Mouse (Mus musculus) layer of hippocampus, adult 6 months (tissue): ENCODE data around the gene Gm21764. TPM values are rescaled to one million over a fixed set of nuclear protein-coding genes. Genes with fewer than 3 reads are reported as not detected.

ENCODE experiments used
- long read RNA-seq, 2 experiments: library from polyadenylated mRNA; unstranded; transcript quantifications; one replicate each; pipeline ENCODE4 v2.0.0; 2019 to 2020
- polyA plus RNA-seq: library from polyadenylated mRNA; unstranded; fragments of <200 nt; fragmentation: Nextera tagmentation; gene quantifications from 2 replicates; pipeline ENCODE4 v1.2.3, GENCODE M21; 2021

Gene Gm21764
- not detected in 2 replicates for polyA plus RNA-seq
- long read RNA-seq, experiment 1, result 0 reads
- long read RNA-seq, experiment 2, result 0 reads

DNA sequence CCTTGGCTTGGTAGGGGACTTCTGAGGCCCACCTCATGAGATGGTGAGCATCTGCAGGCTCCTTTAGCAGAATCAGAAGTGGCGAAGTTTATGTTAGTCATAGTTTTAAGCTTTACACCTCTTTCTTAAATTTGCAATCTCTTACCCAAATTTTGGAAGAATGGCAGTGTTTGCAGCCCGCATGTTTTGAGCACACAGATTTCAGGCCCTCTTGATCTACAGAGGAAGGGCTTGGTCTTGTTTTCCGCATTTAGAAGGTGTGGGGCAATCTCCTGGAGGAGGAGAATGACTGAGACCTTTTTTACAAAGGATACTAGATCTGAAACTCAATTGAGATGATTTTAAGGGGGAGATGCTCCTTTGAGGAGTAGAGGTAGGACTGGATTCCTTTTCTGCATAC, at the start of gene Gm21764:
TSS of gene Gm21764 (minus strand) at position 101 of the 400 bp plus-strand sequence.

DNA sequence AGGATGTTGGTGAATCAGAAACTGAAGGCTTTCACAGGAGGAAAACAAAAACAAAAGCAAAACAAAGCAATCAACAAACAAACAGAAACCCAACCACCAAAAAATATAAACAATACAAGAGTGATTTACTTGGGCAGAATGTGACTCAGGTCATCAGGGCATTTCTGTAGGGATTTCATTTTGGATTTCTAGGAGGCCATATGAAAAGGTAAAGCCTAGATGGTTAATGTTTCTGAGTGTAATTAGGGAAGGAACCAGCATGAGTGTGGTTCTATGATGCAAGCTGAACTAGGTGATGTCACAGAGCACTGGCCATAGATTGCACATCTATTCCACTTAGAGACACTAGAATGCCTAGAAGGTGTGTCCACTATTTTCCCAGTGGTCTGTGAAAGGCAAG, 27.2 kb upstream of the Gm21764 start, which contains the start of gene Ssty1:
TSS of gene Ssty1 (plus strand) at position 301 of the 400 bp plus-strand sequence.

Other genes with a start within 250 kb of the Gm21764 start
- gene Gm21904, start 215.5 kb downstream of the Gm21764 start, polyA plus RNA-seq, result not detected in 2 replicates
- gene Gm20772, start 187.1 kb downstream of the Gm21764 start, polyA plus RNA-seq, result not detected in 2 replicates
- gene Gm20831, start 187.1 kb downstream of the Gm21764 start, polyA plus RNA-seq, result not detected in 2 replicates
- gene Srsy, start 124.5 kb downstream of the Gm21764 start, polyA plus RNA-seq, result not detected in 2 replicates
- gene Ssty1, start 27.3 kb upstream of the Gm21764 start, polyA plus RNA-seq, result not detected in 2 replicates